Mouse (Mus musculus): Measurements from ENCODE around the gene Adra2c. TPM values are rescaled to one million over a fixed set of nuclear protein-coding genes. Genes with fewer than 3 reads are reported as not detected.

Adra2c gene
- polyA plus RNA-seq (2012; fragmentation: generic; extraction: Trizol): not detected

DNA sequence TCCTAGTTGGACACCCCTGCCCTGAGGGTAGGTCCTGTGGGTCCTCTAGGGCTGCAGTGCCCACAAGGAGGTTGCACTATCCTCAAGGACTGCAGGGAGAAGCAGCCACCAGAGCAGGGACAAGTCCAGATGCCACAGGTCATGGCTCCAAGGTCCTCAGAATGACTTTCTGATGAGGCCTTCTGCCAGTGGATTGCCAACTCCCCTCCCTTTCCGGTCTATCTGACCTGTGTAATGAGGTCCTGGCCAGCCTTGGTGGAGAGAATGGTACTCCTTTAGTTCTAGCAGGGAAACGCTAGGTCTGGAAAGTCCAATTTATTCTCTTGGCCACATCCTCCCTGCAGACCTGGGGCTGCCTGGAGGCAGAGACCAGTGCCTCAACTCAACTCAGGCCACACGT is at the start of gene Adra2c:
Adra2c (plus strand) TSS at position 301 of the 400 bp plus-strand sequence.

Other genes with a start within 250 kb of the Adra2c start
- gene Hgfac, start 236.8 kb upstream of the Adra2c start, polyA plus RNA-seq (2012; fragmentation: generic; extraction: Trizol): under 1 TPM in 1 of 2 experiments, not detected in 1; 0.46 TPM
- gene Dok7, start 221.6 kb upstream of the Adra2c start, polyA plus RNA-seq (2012; fragmentation: generic; extraction: Trizol): under 1 TPM in 1 of 2 experiments, not detected in 1; 0.02 TPM
- gene Lrpap1, start 172.6 kb upstream of the Adra2c start, polyA plus RNA-seq (2012; fragmentation: generic; extraction: Trizol): 100 to 1,000 TPM in 1 of 2 experiments, 10 to 100 TPM in 1; 35.1 to 125 TPM
- not detected for gene Hmx1, start 110.8 kb downstream of the Adra2c start, polyA plus RNA-seq (2012; fragmentation: generic; extraction: Trizol)
- gene Cpz, start 247.4 kb downstream of the Adra2c start, polyA plus RNA-seq (2012; fragmentation: generic; extraction: Trizol): under 1 TPM; 0.09 to 0.52 TPM